Mouse (Mus musculus): ENCODE measurements at regions not wholly inside any gene's neighbourhood (a gene's known extent, or its start where the extent isn't known, plus 50 kb on each side); places are given as distances from the start of the nearest gene placed in this dataset.
A peak's percentile ranks its signal among the peaks of the same experiment; 100 is the strongest.

- Histone ChIP-seq H3K27ac (ENCODE audit: low read depth, low read length) (peak overlapping the region; percentile 87; the same call in 1 of the 2 replicates), H3K27me3 (ENCODE audit: control insufficient read depth, insufficient read depth, low read length) (no peaks in the 10 kb centered on the region), H3K4me3 (ENCODE audit: low read depth, low read length) (no peak overlapping the region), H3K36me3 (ENCODE audit: control insufficient read depth, insufficient read depth, low read length) (no peaks in the 10 kb centered on the region), H3K9ac (ENCODE audit: low read depth, low read length) (0 out of 2 replicates have a peak overlapping the region, but pooled peaks have one; percentile 12), H3K9me3 (ENCODE audit: control insufficient read depth, low read length) (no peaks in the 10 kb centered on the region), H3K4me1 (replicated peaks; ENCODE audit: control insufficient read depth, insufficient read depth, low read length) (peaks cover 10% of the 10 kb centered on the region; the same call in 1 of the 2 replicates), H3K4me2 (replicated peaks; ENCODE audit: low read depth, low read length) (no peak overlapping the region)
- 61% methylated on average over 9 of the region's 9 CpGs for whole genome bisulfite sequencing
- DNase-seq (ENCODE audit: low spot score) (peak; percentile 25), ATAC-seq (ENCODE audit: low FRiP score) (no peak)
Observed at GRCm38 (mm10) chr3:52643100-52643551, 373.9 kb downstream of the Cog6 start.

DNA sequence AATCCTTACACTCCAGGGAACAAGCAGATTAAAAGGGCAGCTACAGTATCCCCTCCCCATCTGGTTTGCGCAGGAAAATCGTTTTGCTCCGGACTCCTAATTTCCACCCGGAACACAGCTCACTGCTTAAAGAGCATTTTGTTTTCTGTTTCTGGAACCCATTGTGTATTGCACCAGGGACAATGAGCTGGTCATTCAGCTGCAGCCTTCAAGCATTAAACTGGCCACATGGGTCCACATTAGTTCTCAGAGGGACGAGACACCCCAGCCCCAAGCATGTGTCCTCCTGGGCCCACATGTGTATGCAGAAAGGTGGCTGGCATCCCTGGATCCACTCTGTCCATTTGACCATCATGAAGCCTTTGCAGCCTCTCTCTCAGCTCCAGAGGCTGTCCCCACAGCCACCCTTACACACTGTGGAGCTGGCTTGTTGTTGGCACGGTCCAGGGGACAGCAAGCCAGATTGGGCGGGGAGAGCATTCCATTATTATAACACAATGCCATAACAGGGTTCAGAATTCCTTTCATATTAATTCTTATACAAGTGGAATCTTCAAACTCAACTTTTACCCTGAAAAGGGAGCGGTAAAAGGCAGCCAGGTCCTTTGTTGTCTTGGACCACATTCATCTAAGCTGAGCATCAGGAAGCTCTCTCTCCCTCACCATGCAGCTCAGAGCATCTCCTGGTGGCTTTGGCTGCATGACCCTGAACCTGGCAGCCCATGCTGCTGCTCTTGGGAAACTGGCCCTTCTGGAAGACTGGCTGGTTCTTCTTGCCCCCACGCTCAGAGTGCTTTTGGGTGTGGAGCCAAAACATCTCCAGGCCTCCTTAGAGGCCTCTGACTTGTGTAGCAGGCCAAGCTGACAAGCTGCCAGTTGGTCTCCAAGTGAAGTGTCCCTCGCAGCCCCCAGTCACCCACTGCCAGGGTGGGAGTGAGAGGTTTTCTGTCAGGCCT lies 373.4 kb downstream of the Foxo1 start:
- ATAC-seq (ENCODE audit: low FRiP score) (no peak), DNase-seq (ENCODE audit: low spot score) (no peak)
- WGBS = 86% methylated on average over 10 of the region's 10 CpGs
- Histone ChIP-seq H3K9me3 (ENCODE audit: control insufficient read depth, low read length) (no peaks in the 10 kb centered on the region), H3K36me3 (ENCODE audit: control insufficient read depth, insufficient read depth, low read length) (no peaks in the 10 kb centered on the region), H3K27me3 (ENCODE audit: control insufficient read depth, insufficient read depth, low read length) (no peaks in the 10 kb centered on the region), H3K4me2 (replicated peaks; ENCODE audit: low read depth, low read length) (no peak overlapping the region), H3K4me3 (ENCODE audit: low read depth, low read length) (no peak overlapping the region), H3K27ac (ENCODE audit: low read depth, low read length) (no peak overlapping the region), H3K9ac (ENCODE audit: low read depth, low read length) (no peak overlapping the region), H3K4me1 (replicated peaks; ENCODE audit: control insufficient read depth, insufficient read depth, low read length) (peaks cover 10% of the 10 kb centered on the region; the same call in 1 of the 2 replicates)

DNA sequence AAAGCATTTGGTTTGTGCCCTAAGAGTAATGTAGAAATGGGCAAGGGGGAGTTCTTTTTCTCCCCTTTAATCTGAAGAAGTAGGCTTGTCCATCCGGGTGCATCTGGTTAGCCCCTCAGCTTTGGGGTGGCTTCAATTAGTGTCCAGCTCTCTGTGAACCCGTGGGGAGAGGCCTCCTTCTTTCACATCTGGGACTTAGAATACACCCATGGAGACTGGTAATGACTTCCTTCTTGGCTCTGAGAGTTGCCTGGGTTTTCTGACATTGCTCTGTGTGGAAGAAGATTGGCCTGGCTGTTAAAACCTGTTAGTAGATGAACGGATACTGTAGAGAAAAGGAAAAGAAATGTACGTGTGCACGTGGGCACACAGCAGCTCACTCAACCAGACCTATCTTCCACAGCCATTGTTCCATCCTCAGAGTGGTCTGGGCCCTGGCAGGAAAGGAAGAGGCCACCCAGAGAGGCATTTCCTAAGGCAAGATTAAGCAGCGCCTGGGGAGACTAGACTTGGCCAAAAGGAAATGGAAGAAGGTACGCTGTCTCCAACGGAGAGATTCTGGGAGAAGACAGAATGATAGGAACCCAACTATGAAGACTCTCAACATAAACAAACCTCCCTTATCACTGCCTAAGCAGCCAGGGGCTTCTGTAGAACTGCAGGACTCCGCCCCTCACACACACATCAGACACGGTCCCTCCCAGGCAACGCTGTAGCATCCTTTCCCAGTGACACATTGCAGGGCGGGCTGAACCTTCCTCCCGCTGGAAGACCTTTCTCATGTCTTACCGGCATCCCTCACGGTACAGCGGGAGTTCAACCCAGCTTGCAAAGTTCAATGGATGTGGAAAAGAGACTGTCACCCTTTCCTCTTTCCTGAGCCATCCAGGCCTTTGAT lies 372.4 kb downstream of the Foxo1 start:
- Histone ChIP-seq H3K27me3 (ENCODE audit: control insufficient read depth, insufficient read depth, low read length) (no peaks in the 10 kb centered on the region), H3K27ac (ENCODE audit: low read depth, low read length) (no peak overlapping the region; the same call in 1 of the 2 replicates), H3K4me2 (replicated peaks; ENCODE audit: low read depth, low read length) (no peak overlapping the region), H3K4me3 (ENCODE audit: low read depth, low read length) (no peak overlapping the region), H3K9ac (ENCODE audit: low read depth, low read length) (no peak overlapping the region), H3K4me1 (replicated peaks; ENCODE audit: control insufficient read depth, insufficient read depth, low read length) (peaks cover 10% of the 10 kb centered on the region; the same call in 1 of the 2 replicates), H3K9me3 (ENCODE audit: control insufficient read depth, low read length) (no peaks in the 10 kb centered on the region), H3K36me3 (ENCODE audit: control insufficient read depth, insufficient read depth, low read length) (no peaks in the 10 kb centered on the region)
- DNase-seq (ENCODE audit: low spot score) (no peak), ATAC-seq (ENCODE audit: low FRiP score) (no peak)
- 63% methylated on average over 16 of the region's 16 CpGs for WGBS

GRCm38 (mm10) chr3:52638816-52639215 lies 370.7 kb downstream of the Foxo1 start:
- Histone ChIP-seq H3K9me3 (ENCODE audit: control insufficient read depth, low read length) (no peaks in the 10 kb centered on the region), H3K27ac (ENCODE audit: low read depth, low read length) (no peak overlapping the region), H3K4me3 (ENCODE audit: low read depth, low read length) (no peak overlapping the region), H3K9ac (ENCODE audit: low read depth, low read length) (no peak overlapping the region), H3K4me2 (replicated peaks; ENCODE audit: low read depth, low read length) (no peak overlapping the region), H3K4me1 (replicated peaks; ENCODE audit: control insufficient read depth, insufficient read depth, low read length) (no peaks in the 10 kb centered on the region), H3K27me3 (ENCODE audit: control insufficient read depth, insufficient read depth, low read length) (no peaks in the 10 kb centered on the region), H3K36me3 (ENCODE audit: control insufficient read depth, insufficient read depth, low read length) (no peaks in the 10 kb centered on the region)
- DNase-seq (ENCODE audit: low spot score) (no peak), ATAC-seq (ENCODE audit: low FRiP score) (no peak)
- 82% methylated on average over 5 of the region's 5 CpGs for WGBS

GRCm38 (mm10) chr3:52634353-52634752 lies 366.2 kb downstream of the Foxo1 start:
- Histone ChIP-seq H3K27me3 (ENCODE audit: control insufficient read depth, insufficient read depth, low read length) (no peaks in the 10 kb centered on the region), H3K9me3 (ENCODE audit: control insufficient read depth, low read length) (no peaks in the 10 kb centered on the region), H3K9ac (ENCODE audit: low read depth, low read length) (no peak overlapping the region), H3K27ac (ENCODE audit: low read depth, low read length) (no peak overlapping the region), H3K4me3 (ENCODE audit: low read depth, low read length) (no peak overlapping the region), H3K4me2 (replicated peaks; ENCODE audit: low read depth, low read length) (no peak overlapping the region), H3K36me3 (ENCODE audit: control insufficient read depth, insufficient read depth, low read length) (no peaks in the 10 kb centered on the region), H3K4me1 (replicated peaks; ENCODE audit: control insufficient read depth, insufficient read depth, low read length) (no peaks in the 10 kb centered on the region)
- DNase-seq (ENCODE audit: low spot score) = no peak
- ATAC-seq (ENCODE audit: low FRiP score) = no peak
- 72% methylated on average over 6 of the region's 6 CpGs for WGBS

DNA sequence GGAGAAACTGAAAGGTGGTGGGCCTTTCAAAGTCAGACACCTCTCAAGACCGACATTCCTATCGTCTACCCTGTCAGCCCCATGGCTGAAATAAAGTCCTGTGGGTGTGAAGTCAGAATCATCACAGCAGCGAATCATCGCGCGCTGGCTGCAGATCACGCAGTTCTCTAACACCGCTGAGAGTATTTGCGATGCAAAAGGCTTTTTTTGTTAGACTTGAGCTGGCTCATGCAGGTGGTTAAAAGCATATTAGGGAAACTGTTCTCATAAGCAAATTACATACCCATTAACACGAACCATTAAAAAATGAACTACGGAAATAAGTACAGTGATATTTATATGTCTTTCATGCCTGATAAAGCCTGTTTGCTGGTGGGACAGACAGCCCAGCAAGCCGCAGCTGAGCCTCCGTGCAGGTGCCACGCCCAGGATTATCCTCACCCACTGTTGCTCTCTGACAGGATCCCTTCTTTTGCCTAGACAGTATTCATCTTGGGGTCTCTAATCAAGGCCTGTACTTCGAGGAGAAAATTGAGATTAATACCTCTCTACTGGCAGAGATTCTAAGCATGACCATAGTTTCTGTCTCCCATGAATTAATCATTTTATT lies 365.5 kb downstream of the Foxo1 start:
- no peak overlapping the region for H3K4me3 ChIP-seq (ENCODE audit: low read depth, low read length)
- H3K9me3 ChIP-seq (ENCODE audit: control insufficient read depth, low read length) = no peaks in the 10 kb centered on the region
- H3K36me3 ChIP-seq (ENCODE audit: control insufficient read depth, insufficient read depth, low read length) = no peaks in the 10 kb centered on the region
- 79% methylated on average over 15 of the region's 15 CpGs for WGBS
- no peak for DNase-seq (ENCODE audit: low spot score)
- H3K9ac ChIP-seq (ENCODE audit: low read depth, low read length) = no peak overlapping the region
- no peaks in the 10 kb centered on the region for H3K27me3 ChIP-seq (ENCODE audit: control insufficient read depth, insufficient read depth, low read length)
- no peak overlapping the region for H3K4me2 ChIP-seq (replicated peaks; ENCODE audit: low read depth, low read length)
- H3K27ac ChIP-seq (ENCODE audit: low read depth, low read length) = no peak overlapping the region
- H3K4me1 ChIP-seq (replicated peaks; ENCODE audit: control insufficient read depth, insufficient read depth, low read length) = no peaks in the 10 kb centered on the region
- no peak for ATAC-seq (ENCODE audit: low FRiP score)

DNA sequence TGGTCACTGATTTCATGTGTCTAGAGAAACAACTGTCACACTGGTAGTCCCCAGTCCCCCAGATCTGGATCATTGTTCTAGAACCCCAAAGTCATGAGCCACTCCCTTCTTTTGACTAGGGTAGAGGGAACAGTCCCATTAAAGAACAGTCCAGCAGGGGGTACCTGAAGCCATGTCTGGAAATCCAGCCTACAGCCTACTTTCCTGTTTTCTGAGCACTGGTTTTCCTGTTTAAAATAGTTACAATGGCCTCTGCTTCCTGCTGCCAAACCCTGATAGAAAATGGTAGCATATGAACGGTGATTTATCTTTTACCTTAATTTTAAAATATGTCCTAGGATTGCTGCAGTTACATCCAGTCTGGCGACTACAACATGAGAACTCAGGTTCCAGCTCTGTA lies 364.5 kb downstream of the Foxo1 start:
- DNase-seq (ENCODE audit: low spot score) = no peak
- WGBS = 86% methylated on average over 2 of the region's 2 CpGs
- Histone ChIP-seq H3K36me3 (ENCODE audit: control insufficient read depth, insufficient read depth, low read length) (no peaks in the 10 kb centered on the region), H3K4me3 (ENCODE audit: low read depth, low read length) (no peak overlapping the region), H3K4me2 (replicated peaks; ENCODE audit: low read depth, low read length) (no peak overlapping the region), H3K27ac (ENCODE audit: low read depth, low read length) (no peak overlapping the region), H3K9ac (ENCODE audit: low read depth, low read length) (no peak overlapping the region), H3K27me3 (ENCODE audit: control insufficient read depth, insufficient read depth, low read length) (no peaks in the 10 kb centered on the region), H3K4me1 (replicated peaks; ENCODE audit: control insufficient read depth, insufficient read depth, low read length) (no peaks in the 10 kb centered on the region), H3K9me3 (ENCODE audit: control insufficient read depth, low read length) (no peaks in the 10 kb centered on the region)
- ATAC-seq (ENCODE audit: low FRiP score) = no peak

GRCm38 (mm10) chr3:52630209-52630608 lies 362.1 kb downstream of the Foxo1 start:
- no peaks in the 10 kb centered on the region for H3K36me3 ChIP-seq (ENCODE audit: control insufficient read depth, insufficient read depth, low read length)
- H3K4me1 ChIP-seq (replicated peaks; ENCODE audit: control insufficient read depth, insufficient read depth, low read length) = no peaks in the 10 kb centered on the region
- DNase-seq (ENCODE audit: low spot score) = no peak
- no peaks in the 10 kb centered on the region for H3K27me3 ChIP-seq (ENCODE audit: control insufficient read depth, insufficient read depth, low read length)
- no peak for ATAC-seq (ENCODE audit: low FRiP score)
- H3K9ac ChIP-seq (ENCODE audit: low read depth, low read length) = no peak overlapping the region
- H3K4me2 ChIP-seq (replicated peaks; ENCODE audit: low read depth, low read length) = no peak overlapping the region
- H3K27ac ChIP-seq (ENCODE audit: low read depth, low read length) = no peak overlapping the region
- H3K9me3 ChIP-seq (ENCODE audit: control insufficient read depth, low read length) = no peaks in the 10 kb centered on the region
- no peak overlapping the region for H3K4me3 ChIP-seq (ENCODE audit: low read depth, low read length)
- WGBS = 82% methylated on average over 5 of the region's 5 CpGs

Measured in hindbrain, embryonic 11.5 days (tissue).